Mouse (Mus musculus): Measurements from ENCODE around the gene Ramp1. TPM values are rescaled to one million over a fixed set of nuclear protein-coding genes. Genes with fewer than 3 reads are reported as not detected.
A peak's percentile ranks its signal among the peaks of the same experiment; 100 is the strongest.

Gene Ramp1
- polyA plus RNA-seq, 2 experiments: 4.6 to 7.1 TPM

DNA sequence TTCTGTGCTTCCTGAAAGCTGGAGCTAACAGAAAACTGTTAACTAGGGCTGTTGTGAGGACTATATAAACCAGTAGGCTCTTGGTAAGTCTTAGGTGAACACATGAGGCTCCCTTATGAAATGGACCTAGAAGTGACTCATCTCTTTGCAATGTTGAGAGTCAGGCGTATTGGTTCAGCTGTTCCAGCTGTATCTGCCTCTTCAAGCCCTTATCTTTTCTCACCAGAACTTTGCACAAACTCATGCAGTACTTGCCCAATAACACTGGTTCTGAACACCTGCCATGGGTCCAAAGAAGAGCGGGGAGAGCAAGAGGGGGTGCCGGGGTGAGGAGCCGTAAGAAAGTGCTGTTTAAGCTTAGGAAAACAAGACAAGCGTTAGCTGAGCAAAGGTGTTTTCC lies 68.6 kb downstream of the Ramp1 start:
- no peak overlapping the region for H3K4me3 ChIP-seq (replicated peaks; ENCODE audit: low read length)
- no peaks in the 10 kb centered on the region for H3K9me3 ChIP-seq (ENCODE audit: control insufficient read depth, low read length)
- H3K36me3 ChIP-seq (ENCODE audit: control insufficient read depth, insufficient read depth, low read length): no peaks in the 10 kb centered on the region
- H3K27ac ChIP-seq (replicated peaks; ENCODE audit: low read depth, low read length): no peak overlapping the region
- H3K4me1 ChIP-seq (ENCODE audit: control insufficient read depth, insufficient read depth, low read length): peaks cover 13% of the 10 kb centered on the region
- no peak for ATAC-seq (ENCODE audit: low FRiP score, low read depth)
- WGBS: 80% methylated on average over 5 of the region's 5 CpGs
- H3K9ac ChIP-seq (ENCODE audit: low read depth, low read length, severe bottlenecking): no peak overlapping the region
- TF ChIP-seq POLR2A (IDR thresholded peaks at IDR 0.05; ENCODE audit: borderline replicate concordance, extremely low read depth, insufficient read depth, insufficient read length): no peak
- H3K27me3 ChIP-seq (ENCODE audit: control insufficient read depth, insufficient read depth, low read length): no peaks in the 10 kb centered on the region
- no peak overlapping the region for H3K4me2 ChIP-seq (replicated peaks; ENCODE audit: low read depth, low read length, severe bottlenecking)
- no peak for DNase-seq (ENCODE audit: low spot score)

DNA sequence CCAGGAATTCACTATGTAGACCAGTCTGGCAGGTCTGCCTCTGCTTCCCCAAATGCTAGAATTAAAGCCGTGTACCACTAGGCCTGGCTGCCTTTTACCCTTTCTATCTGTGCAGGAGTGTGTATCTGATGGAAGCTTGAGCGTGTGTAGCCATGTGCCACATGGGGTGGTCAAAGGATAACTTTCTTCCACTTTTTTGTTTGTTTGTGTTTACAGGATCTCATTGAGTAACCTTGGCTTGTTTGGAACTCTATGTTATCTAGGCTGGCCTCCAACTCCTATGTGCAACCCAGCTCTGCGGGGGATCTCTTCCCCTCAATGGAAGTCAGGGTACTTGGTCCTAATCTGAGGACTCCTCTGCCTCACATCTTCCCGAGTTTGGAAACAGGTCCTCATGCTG lies 69.3 kb downstream of the Ramp1 start:
- no peak overlapping the region for H3K4me3 ChIP-seq (replicated peaks; ENCODE audit: low read length)

DNA sequence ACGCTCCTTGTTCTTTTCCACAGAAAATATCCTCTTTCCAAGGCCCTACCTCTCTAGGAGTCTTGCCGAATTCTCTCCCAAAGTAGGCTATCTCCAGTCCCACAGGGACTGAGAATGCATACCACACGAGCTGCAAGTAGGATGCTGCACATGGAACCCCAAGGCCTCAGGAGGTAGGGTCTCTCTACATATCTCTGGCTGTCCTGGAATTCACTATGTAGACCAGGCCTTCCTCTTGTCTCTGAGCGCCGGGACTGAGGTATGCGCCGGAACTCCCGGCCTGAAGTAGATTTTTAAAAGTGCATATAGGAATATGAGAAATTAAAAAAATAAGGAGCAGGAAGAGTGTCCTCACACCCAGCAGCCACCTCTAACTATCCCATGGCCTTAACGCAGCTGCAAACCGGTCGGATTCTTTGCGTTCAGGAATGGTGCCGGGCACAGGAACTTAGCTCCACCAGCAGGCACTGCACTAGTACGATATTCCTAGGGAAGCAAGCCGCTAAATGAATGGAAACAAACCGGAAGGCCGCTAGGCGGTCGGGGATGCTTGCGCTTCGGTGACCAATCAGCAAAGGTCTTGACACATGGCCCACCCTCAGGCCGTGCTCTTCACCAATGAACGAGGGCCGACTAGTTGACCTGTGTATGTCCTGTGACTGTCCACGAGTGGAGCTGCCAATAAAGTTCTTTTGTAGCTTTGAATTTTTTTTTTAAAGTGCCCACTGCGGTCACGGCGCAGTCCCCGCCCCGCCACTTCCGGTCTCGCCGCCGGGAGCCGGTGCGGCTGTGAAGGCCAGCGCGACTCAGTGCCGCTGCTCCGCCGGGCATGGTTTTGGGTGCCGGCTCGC lies 70.2 kb downstream of the Ramp1 start, which contains the start of gene Ube2f:
Gene Ube2f (plus strand): TSS at position 741 of the 851 bp plus-strand sequence.
- H3K27me3 ChIP-seq (ENCODE audit: control insufficient read depth, insufficient read depth, low read length): no peaks in the 10 kb centered on the region
- H3K4me1 ChIP-seq (ENCODE audit: control insufficient read depth, insufficient read depth, low read length): peaks cover 13% of the 10 kb centered on the region
- under 1% methylated on average over 43 of the region's 43 CpGs for WGBS
- peak; percentile 99 for DNase-seq (ENCODE audit: low spot score)
- ATAC-seq (ENCODE audit: low FRiP score, low read depth): peak; percentile 99
- no peaks in the 10 kb centered on the region for H3K9me3 ChIP-seq (ENCODE audit: control insufficient read depth, low read length)
- peaks cover 5% of the 10 kb centered on the region; the same call in 1 of the 2 replicates for H3K36me3 ChIP-seq (ENCODE audit: control insufficient read depth, insufficient read depth, low read length)
- peak within 1 kb of the TSS; percentile 76 for H3K4me2 ChIP-seq (replicated peaks; ENCODE audit: low read depth, low read length, severe bottlenecking)
- peak within 1 kb of the TSS; percentile 74 for H3K27ac ChIP-seq (replicated peaks; ENCODE audit: low read depth, low read length)
- peak within 1 kb of the TSS; percentile 92 for H3K4me3 ChIP-seq (replicated peaks; ENCODE audit: low read length)
- H3K9ac ChIP-seq (ENCODE audit: low read depth, low read length, severe bottlenecking): peak within 1 kb of the TSS; percentile 94
- peak; percentile 91 for TF ChIP-seq POLR2A (IDR thresholded peaks at IDR 0.05; ENCODE audit: borderline replicate concordance, extremely low read depth, insufficient read depth, insufficient read length)

More for the DNA sequence above, 69.3 kb downstream of the Ramp1 start:
- DNase-seq (ENCODE audit: low spot score): no peak
- Histone ChIP-seq H3K4me2 (replicated peaks; ENCODE audit: low read depth, low read length, severe bottlenecking) (peak overlapping the region; percentile 76; the same call in 1 of the 2 replicates), H3K9ac (ENCODE audit: low read depth, low read length, severe bottlenecking) (no peak overlapping the region), H3K36me3 (ENCODE audit: control insufficient read depth, insufficient read depth, low read length) (no peaks in the 10 kb centered on the region), H3K9me3 (ENCODE audit: control insufficient read depth, low read length) (no peaks in the 10 kb centered on the region), H3K27me3 (ENCODE audit: control insufficient read depth, insufficient read depth, low read length) (no peaks in the 10 kb centered on the region), H3K4me1 (ENCODE audit: control insufficient read depth, insufficient read depth, low read length) (peaks cover 13% of the 10 kb centered on the region), H3K27ac (replicated peaks; ENCODE audit: low read depth, low read length) (no peak overlapping the region)
- WGBS: 49% methylated on average over 4 of the region's 4 CpGs
- no peak for TF ChIP-seq POLR2A (IDR thresholded peaks at IDR 0.05; ENCODE audit: borderline replicate concordance, extremely low read depth, insufficient read depth, insufficient read length)
- no peak for ATAC-seq (ENCODE audit: low FRiP score, low read depth)

DNA sequence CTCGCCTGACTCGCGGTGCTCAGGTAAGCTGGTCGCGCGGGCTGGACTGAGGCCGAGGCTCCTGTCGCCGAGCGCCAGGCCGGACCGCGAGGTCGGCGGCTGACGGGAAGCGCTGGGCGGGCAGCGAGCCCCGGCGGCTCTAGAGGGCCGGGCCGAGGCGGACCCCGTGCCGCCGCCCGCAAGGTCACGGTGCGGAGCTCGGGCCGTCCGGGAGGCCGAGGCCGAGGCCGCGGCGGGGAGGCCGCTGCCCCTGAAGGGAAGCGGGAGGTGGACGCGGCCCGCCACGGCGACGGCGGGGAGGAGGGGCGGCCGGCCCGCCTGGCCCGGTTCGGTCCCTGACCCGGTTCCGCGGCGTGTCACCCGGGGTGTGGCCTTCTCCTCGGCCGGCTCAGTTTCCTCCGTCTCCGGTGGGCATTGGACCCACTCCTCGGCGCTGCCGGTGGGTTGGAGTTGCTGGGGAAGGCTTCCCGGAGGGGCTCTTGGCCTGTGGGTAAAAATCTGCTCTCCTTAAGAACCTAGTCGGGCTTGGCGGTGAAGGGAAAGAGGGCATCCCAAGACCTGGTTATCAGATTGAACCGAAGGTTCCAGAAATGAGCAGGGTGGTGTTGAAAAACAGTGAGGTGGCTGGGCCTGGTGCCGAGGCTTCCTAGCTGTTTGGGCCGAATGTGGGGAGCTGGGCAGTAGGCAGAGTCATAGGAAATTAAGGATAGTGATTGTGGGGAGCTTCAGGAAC lies 71.0 kb downstream of the Ramp1 start:
- no peaks in the 10 kb centered on the region for H3K9me3 ChIP-seq (ENCODE audit: control insufficient read depth, low read length)
- TF ChIP-seq POLR2A (IDR thresholded peaks at IDR 0.05; ENCODE audit: borderline replicate concordance, extremely low read depth, insufficient read depth, insufficient read length): no peak
- ATAC-seq (ENCODE audit: low FRiP score, low read depth) (peak; percentile 27), DNase-seq (ENCODE audit: low spot score) (no peak)
- under 1% methylated on average over 46 of the region's 70 CpGs for WGBS
- H3K36me3 ChIP-seq (ENCODE audit: control insufficient read depth, insufficient read depth, low read length): peaks cover 6% of the 10 kb centered on the region; the same call in 1 of the 2 replicates
- H3K4me1 ChIP-seq (ENCODE audit: control insufficient read depth, insufficient read depth, low read length): peaks cover 13% of the 10 kb centered on the region
- H3K4me3 ChIP-seq (replicated peaks; ENCODE audit: low read length): peak overlapping the region; percentile 92
- peak overlapping the region; percentile 74; the same call in 1 of the 2 replicates for H3K27ac ChIP-seq (replicated peaks; ENCODE audit: low read depth, low read length)
- H3K9ac ChIP-seq (ENCODE audit: low read depth, low read length, severe bottlenecking): peak overlapping the region; percentile 94
- H3K27me3 ChIP-seq (ENCODE audit: control insufficient read depth, insufficient read depth, low read length): no peaks in the 10 kb centered on the region
- peak overlapping the region; percentile 64 for H3K4me2 ChIP-seq (replicated peaks; ENCODE audit: low read depth, low read length, severe bottlenecking)

DNA sequence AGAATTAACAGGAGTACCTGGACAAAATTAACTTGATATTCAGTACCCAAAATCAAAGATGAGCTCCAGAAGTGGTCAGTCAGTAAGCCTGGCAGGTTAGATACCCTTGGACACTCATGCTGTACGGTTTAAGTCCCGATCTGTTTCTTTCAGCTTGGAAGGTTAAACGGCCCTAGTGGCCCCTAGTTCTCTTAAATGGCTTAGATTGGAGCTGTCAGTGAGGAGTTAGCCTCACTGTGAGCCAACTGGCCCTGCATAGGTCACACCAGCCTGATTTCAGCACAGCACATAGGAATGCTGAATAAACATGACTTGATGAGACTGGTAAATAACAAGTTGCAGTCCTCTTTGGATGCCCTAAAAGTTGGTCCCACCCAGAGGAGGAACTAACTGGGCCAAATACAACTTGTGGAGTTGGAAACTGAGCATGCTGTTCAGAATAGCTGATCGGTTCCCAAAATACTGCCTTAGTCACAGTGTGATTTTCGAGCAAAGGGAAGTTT lies 71.6 kb downstream of the Ramp1 start:
- no peak for TF ChIP-seq POLR2A (IDR thresholded peaks at IDR 0.05; ENCODE audit: borderline replicate concordance, extremely low read depth, insufficient read depth, insufficient read length)
- H3K9me3 ChIP-seq (ENCODE audit: control insufficient read depth, low read length): no peaks in the 10 kb centered on the region
- H3K36me3 ChIP-seq (ENCODE audit: control insufficient read depth, insufficient read depth, low read length): peaks cover 7% of the 10 kb centered on the region; the same call in 1 of the 2 replicates
- no peak for DNase-seq (ENCODE audit: low spot score)
- H3K9ac ChIP-seq (ENCODE audit: low read depth, low read length, severe bottlenecking): peak overlapping the region; percentile 94
- no peaks in the 10 kb centered on the region for H3K27me3 ChIP-seq (ENCODE audit: control insufficient read depth, insufficient read depth, low read length)
- peaks cover 13% of the 10 kb centered on the region for H3K4me1 ChIP-seq (ENCODE audit: control insufficient read depth, insufficient read depth, low read length)
- no peak overlapping the region for H3K27ac ChIP-seq (replicated peaks; ENCODE audit: low read depth, low read length)
- H3K4me2 ChIP-seq (replicated peaks; ENCODE audit: low read depth, low read length, severe bottlenecking): peak overlapping the region; percentile 64
- ATAC-seq (ENCODE audit: low FRiP score, low read depth): no peak
- H3K4me3 ChIP-seq (replicated peaks; ENCODE audit: low read length): peak overlapping the region; percentile 92
- WGBS: 47% methylated on average over 5 of the region's 5 CpGs

Data from limb, embryonic 14.5 days (tissue).